Mouse (Mus musculus): ENCODE measurements around the gene Srgap1.

Srgap1 gene

DNA sequence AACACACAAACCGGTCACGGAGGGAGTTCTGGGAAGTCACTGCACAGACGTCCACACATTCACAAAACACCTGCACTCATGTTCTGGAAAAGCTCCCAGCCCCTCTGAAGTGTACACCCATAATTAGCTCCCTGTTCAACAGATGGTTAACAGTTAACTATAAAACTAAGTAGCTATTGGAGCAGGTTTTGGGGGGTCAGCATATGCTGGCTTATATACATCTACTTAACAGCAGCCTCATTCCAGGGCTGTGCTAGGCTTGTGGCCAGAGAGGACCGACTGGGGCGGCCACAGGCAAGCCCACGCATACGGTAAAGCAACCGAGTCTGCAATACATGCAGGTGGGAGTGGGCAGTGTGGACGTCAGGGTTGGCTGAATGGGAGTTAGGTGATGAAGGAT is 169.2 kb downstream of the Srgap1 start:
- DNase-seq: no peak

- no peak for DNase-seq
These were observed 174.0 kb downstream of the Srgap1 start for GRCm38 (mm10) chr10:121873063-121873489.

GRCm38 (mm10) chr10:121869941-121870340 is 177.2 kb downstream of the Srgap1 start:
- no peak for DNase-seq

- DNase-seq: no peak
These were observed 178.9 kb downstream of the Srgap1 start for GRCm38 (mm10) chr10:121868255-121868654.

DNA sequence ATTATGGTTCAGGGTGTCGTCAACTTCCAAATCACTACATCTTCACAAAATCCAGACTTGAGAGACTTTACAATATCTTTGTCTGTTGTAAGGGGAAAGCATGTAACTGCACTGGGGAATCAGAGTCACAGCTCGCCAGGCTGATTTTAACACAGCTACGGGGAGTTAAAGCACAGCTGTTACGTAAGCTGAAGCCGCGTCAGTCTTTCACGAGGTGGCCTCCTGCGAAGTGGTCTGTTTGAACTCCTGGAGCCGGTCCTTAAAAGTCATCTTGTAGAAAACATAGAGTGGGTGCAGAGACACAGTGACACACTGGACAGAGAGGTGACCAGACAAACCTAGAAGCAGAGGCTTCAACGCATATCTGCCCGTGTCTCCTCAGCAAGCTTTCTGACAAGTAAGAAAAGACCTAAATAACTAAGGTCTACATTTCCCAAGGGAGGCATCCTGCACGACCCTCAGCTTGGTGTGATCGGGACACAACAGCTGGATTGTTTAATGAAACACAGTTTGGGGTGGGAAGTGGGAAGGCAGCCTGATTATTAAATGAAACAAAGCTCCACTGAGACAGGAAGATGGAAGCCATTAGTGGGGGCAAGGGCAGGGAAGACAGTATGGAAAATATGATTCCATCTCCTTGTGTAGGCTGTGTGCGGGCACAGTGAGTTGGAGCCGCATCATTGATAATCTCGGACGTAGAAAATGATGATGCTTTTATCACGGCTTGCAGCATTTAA is 181.4 kb downstream of the Srgap1 start:
- no peak for DNase-seq

DNA sequence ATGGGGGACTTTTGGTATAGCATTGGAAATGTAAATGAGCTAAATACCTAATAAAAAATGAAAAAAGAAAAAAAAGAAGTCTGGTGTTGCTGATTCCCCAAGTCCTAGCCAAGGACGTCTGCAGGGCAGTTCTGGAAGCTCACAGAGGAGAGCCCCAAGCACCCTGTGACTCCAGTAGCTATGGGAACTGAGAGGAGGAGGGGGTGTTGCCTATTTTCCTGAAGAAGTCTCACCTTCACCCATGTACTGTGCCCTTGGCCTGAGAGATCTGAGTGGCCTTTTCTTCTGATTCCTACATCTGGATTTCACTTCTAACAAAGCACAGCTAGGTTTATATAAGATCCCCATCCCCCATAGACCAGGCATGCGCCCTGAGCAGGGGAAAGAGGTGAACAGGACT is 186.2 kb downstream of the Srgap1 start:
- no peak for DNase-seq

GRCm38 (mm10) chr10:121859803-121860571 is 187.1 kb downstream of the Srgap1 start:
- no peak for DNase-seq

DNA sequence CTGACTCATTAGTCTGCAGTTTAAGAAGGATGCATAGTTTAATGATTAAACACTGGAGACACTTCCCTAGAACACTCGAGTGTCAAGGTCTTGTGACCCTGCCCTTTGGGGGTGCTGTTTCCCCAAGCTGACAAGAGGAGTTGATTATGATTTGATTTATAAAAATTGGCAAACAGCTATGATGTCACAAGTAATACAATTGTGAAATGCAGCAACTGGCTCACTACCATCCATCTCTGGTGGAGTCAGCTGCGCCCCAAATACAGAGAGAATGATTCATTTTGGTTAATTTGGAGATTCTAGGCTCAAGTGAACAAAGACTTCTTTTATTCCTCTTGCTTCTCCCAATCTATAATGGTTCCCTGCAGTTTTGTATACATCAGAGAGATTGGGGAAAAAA is 188.2 kb downstream of the Srgap1 start:
- no peak for DNase-seq

DNA sequence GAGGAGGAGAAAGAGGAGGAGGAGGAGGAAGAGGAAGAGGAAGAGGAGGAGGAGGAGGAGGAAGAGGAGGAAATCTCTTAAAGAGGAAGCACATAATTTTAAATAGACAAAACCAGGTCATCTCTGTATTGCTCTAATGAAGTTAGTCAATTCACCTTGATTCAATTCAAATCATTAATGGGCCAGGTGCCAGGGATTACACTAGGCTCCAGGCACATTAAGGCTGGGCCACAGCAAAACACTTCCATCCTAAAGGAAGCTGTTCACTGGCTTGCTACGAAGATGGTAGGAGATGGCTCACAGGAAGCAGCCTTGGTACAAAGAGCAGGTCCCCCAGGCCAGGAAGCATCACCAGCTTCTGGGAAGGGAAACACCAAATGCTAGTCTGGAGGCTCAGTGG is 189.0 kb downstream of the Srgap1 start:
- no peak for DNase-seq

GRCm38 (mm10) chr10:121855863-121856446 is 191.2 kb downstream of the Srgap1 start:
- no peak for DNase-seq

DNA sequence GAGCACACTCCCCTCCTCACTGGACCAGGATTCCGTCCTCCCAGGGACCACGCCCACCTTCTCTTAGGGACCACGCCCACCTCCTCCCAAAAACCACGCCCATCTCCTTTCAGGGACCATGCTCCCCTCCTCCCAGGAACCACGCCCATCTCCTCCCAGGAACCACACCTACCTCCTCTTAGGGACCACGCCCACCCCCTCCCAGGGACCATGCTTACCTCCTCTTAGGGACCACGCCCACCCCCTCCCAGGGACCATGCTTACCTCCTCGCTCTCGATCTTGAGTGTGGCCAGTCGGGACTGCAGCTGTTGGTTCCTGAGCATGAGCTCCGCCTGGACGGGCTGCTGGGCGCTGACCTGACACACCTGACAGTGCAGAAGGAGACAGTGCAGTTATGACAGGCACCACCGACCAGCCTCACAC is 193.7 kb downstream of the Srgap1 start:
- DNase-seq: no peak

- no peak for DNase-seq
These were observed 197.6 kb downstream of the Srgap1 start for GRCm38 (mm10) chr10:121849496-121849895.

DNA sequence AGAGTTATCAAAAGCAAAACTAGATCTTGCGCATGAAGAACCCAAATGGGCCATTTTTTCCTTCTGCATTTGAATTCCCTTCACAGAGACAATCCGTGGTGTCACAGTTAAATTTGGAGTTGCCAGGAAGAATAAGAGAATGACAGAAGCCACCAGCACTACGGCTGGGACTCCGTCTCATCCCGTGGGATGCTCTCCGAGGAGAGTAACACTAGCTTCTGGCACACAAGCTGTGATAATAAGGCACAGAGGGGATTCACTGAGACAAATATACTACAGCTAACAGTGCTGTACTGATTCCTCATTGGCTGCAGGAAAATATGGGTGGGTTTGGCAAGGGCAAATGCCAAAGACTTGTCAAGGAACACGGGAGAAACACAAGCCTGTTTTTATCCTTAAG is 201.4 kb downstream of the Srgap1 start:
- no peak for DNase-seq

DNA sequence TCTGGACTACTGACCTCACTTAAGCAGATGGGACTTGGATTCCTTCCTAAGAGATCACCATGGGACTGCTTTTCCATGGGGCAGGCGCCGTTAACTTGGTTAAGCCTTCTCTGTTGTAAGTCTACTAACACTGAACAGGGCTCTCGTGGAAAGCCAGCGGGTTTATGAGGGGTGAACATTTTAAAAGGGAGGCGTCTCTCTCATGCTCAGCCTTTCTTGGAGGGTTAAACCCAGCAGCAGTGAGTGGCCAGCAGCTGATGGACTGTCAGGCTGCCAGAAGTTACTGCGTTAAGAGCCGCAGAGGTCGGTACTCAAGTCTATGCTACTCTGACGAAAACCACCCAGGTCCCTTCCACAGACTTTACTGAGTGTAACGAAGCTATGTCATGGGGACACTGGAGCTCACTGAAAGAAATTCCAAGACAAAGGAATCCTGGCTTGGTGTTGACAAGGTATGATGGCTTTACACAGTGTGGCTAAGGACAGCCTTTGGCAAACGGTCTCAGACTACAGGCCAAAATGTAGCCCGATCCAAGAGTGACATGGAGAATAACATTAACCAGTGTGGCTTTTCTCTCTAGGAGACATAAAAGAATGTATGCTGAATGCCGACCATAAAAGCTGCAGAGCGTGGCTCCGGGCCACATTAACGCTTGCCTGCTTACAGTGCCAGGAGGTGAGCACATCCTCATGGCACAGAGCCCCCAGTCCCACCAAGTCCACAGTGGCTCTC is 209.8 kb downstream of the Srgap1 start:
- no peak for DNase-seq

GRCm38 (mm10) chr10:121836507-121837165 is 210.5 kb downstream of the Srgap1 start:
- DNase-seq: peak; percentile 36

DNA sequence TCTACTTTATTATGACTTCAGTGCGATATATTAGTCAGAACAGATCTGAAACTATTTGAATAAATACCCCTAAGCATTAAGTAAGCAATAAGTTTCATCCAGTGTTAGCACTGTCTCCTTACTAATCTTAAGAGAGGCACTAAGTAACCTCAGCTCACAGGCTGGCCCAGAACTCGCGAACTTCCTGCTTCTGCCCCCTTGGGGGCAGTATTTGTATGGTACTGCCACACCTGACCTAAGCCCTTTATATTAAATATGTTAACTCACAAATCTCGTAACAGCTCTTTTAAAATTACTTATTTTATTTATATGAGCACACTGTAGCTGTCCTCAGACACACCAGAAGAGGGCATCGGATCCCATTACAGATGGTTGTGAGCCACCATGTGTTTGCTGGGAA is 213.7 kb downstream of the Srgap1 start:
- no peak for DNase-seq

DNA sequence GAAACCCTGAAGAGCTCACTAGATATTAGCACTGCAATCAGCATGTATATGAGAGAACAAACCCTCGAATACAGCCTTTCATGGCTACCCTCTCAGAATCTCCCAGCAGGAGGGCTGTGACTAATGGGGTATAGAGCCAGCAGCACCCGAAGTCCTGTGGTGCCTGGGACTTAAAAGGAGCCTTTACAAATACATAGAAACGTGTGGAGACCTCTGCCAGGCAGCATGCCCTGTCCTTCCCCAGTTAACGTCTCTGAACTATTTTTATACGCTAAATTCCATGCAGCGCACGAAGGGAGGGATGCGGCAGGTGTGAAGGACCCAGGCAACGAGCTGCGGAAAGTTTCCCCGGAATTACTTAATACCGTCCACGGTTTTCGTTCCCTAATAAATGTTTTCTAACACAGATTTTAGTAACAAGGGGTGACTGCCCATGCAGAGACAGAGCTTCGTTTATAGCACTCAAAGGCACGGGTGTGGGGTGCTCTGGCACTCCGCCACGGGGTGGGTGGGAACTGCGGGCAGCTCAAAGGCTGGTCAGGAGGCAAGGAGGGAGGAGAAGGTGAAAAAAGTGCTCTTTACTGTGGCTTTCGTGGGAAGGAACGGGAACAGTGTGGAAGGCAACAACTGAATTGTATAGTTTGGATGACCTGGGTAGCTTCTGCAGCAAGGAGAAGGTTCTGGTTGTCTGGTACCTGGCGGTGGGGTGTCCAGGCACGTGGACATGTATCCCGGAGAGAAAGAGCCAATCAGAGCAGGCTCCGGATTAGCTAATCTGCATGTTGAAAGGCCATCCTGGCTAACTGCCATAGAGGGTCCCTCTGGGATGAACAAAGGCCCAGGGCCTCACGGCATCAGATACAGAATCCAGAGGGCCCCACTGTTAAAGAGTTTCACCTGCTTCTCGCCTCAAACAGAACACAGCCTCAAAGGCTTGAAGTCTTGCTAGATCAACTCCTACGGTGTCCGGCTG is 216.5 kb downstream of the Srgap1 start:
- DNase-seq: no peak

GRCm38 (mm10) chr10:121829800-121830303 is 217.3 kb downstream of the Srgap1 start:
- DNase-seq: no peak

- DNase-seq: no peak
These were observed 218.1 kb downstream of the Srgap1 start for GRCm38 (mm10) chr10:121829034-121829433.

DNA sequence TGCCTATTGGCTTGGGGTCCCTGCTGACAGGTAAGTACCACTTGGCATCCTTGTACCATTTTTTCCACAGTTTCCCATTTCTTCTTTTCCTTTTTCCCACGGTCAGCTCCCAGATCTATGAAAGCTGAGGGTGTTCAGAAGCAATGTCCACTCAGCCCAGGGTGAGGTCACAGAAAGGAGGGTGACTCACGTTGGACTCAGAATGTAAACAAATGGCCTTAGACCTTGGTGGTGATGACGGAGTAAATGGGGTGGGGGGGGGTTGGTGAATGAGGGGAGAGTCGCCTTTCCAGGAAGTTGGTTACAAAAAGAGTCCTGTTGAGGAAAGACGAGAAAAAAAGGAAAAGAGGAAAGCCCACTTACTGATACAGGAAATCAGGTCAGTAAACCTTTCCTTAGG is 224.4 kb downstream of the Srgap1 start:
- no peak for DNase-seq

DNA sequence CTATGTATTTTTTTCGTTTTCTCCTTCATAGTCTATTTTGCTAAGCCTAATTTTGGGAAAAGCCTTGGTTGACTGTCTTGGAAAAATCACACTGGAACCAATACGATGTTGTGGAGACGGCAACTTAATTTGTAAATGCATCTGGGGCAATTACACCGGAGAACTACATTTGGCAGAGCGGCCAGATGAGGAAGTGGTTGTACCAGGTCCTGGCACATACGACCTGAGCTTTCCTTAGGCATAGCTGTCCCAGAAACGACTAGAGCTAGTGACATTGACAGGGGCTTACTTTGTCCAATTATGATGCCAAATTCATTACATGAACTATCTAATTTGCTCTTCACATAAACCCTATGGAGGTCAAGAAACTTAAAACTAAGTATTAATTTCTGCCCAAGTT is 226.3 kb downstream of the Srgap1 start:
- no peak for DNase-seq

All from right cerebral cortex, postnatal 25 days (tissue).